Mouse (Mus musculus) hindbrain, embryonic 12.5 days (tissue): Measurements from ENCODE around the gene Eno3. TPM values are rescaled to one million over a fixed set of nuclear protein-coding genes. Genes with fewer than 3 reads are reported as not detected.

Experiments
- ATAC-seq: fragments of 200-750 bp; cut with Nextera tagmentation; 2 replicates; pipeline ENCODE4 v1.8.0; 2017; ENCODE audit warnings: moderate TSS enrichment; ENCODE audit not compliant: low FRiP score
- H3K27ac ChIP-seq: fragments of 300-500 bp; sonication (generic); 2 replicates; pipeline ENCODE4 v1.5.1; 2016; ENCODE audit warnings: mild to moderate bottlenecking
- H3K27me3 ChIP-seq: fragments of 300-500 bp; sonication (generic); 2 replicates; pipeline ENCODE4 v1.6.1; 2016; ENCODE audit warnings: mild to moderate bottlenecking
- H3K36me3 ChIP-seq: fragments of 300-500 bp; sonication (generic); 2 replicates; pipeline ENCODE4 v1.6.1; 2016; ENCODE audit warnings: mild to moderate bottlenecking
- H3K4me1 ChIP-seq: fragments of 300-500 bp; sonication (generic); 2 replicates; pipeline ENCODE4 v1.6.1; 2016
- H3K4me2 ChIP-seq: fragments of 300-500 bp; sonication (generic); replicated peaks from 2 replicates; pipeline ENCODE4 v1.6.1; 2016; ENCODE audit warnings: mild to moderate bottlenecking
- H3K4me3 ChIP-seq: fragments of 300-500 bp; sonication (generic); 2 replicates; pipeline ENCODE4 v1.5.1; 2016; ENCODE audit warnings: mild to moderate bottlenecking
- H3K9ac ChIP-seq: fragments of 300-500 bp; sonication (generic); 2 replicates; pipeline ENCODE4 v1.6.1; 2016; ENCODE audit warnings: mild to moderate bottlenecking, moderate library complexity
- H3K9me3 ChIP-seq: fragments of 300-500 bp; sonication (generic); replicated peaks from 2 replicates; pipeline ENCODE4 v1.6.1; 2016; ENCODE audit warnings: mild to moderate bottlenecking
- WGBS: fragments of 180-500 bp; shearing (Covaris S2); methylation state at CpG from one replicate; pipeline ENCODE4 v1.1.7; 2016; 5-methylcytosine and 5-hydroxymethylcytosine counted together
- polyA plus RNA-seq: library from polyadenylated mRNA; unstranded; fragments of >200 nt; fragmentation: Nextera tagmentation; extraction: Ambion mirVana; gene quantifications from 2 replicates; pipeline ENCODE4 v1.2.1, GENCODE M21; 2016

Eno3 gene
- polyA plus RNA-seq, 1 experiment from 2014 or later, result 14.9 TPM

GRCm38 (mm10) chr11:70646691-70647650 lies 10.0 kb upstream of the Eno3 start, which contains the start of the genes Rnf167 and Slc25a11:
Gene Rnf167 (plus strand): TSS chr11:70647235.
Gene Slc25a11 (minus strand): TSS chr11:70647479.
- Histone ChIP-seq H3K36me3 (peaks cover 52% of the 10 kb centered on the region), H3K27me3 (no peaks in the 10 kb centered on the region), H3K9me3 (no peaks in the 10 kb centered on the region), H3K9ac (peak within 1 kb of the TSS; percentile 81), H3K4me1 (peaks cover 38% of the 10 kb centered on the region), H3K4me2 (peak within 1 kb of the TSS; percentile 99), H3K4me3 (peak within 1 kb of the TSS; percentile 66), H3K27ac (peak within 1 kb of the TSS; percentile 93)
- ATAC-seq, result peak; percentile 89
- WGBS, result under 1% methylated on average over 63 of the region's 63 CpGs

GRCm38 (mm10) chr11:70647716-70648420 lies 9.1 kb upstream of the Eno3 start:
- no peaks in the 10 kb centered on the region for H3K27me3 ChIP-seq
- peak overlapping the region; percentile 81 for H3K9ac ChIP-seq
- peaks cover 47% of the 10 kb centered on the region for H3K4me1 ChIP-seq
- H3K9me3 ChIP-seq, result no peaks in the 10 kb centered on the region
- H3K4me2 ChIP-seq, result peak overlapping the region; percentile 99
- peaks cover 60% of the 10 kb centered on the region for H3K36me3 ChIP-seq
- H3K27ac ChIP-seq, result peak overlapping the region; percentile 93
- H3K4me3 ChIP-seq, result peak overlapping the region; percentile 66
- 3% methylated on average over 28 of the region's 28 CpGs for WGBS
- ATAC-seq, result peak; percentile 38

- H3K9ac ChIP-seq, result peak overlapping the region; percentile 81; the same call in 1 of the 2 replicates
- H3K27ac ChIP-seq, result no peak overlapping the region
- no peaks in the 10 kb centered on the region for H3K9me3 ChIP-seq
- peak overlapping the region; percentile 99 for H3K4me2 ChIP-seq
- no peak for ATAC-seq
- peak overlapping the region; percentile 66 for H3K4me3 ChIP-seq
- H3K36me3 ChIP-seq, result peaks cover 55% of the 10 kb centered on the region
- H3K4me1 ChIP-seq, result peaks cover 51% of the 10 kb centered on the region
- no peaks in the 10 kb centered on the region for H3K27me3 ChIP-seq
- 86% methylated on average over 4 of the region's 4 CpGs for WGBS
Measured at GRCm38 (mm10) chr11:70648512-70648911, 8.5 kb upstream of the Eno3 start.

GRCm38 (mm10) chr11:70649185-70649734 lies 7.7 kb upstream of the Eno3 start:
- Histone ChIP-seq H3K36me3 (peaks cover 52% of the 10 kb centered on the region), H3K4me1 (peaks cover 51% of the 10 kb centered on the region)

GRCm38 (mm10) chr11:70650322-70651175 lies 6.5 kb upstream of the Eno3 start:
- 0 out of 2 replicates have a peak overlapping the region, but pooled peaks have one; percentile 35 for H3K9ac ChIP-seq
- WGBS, result 81% methylated on average over 12 of the region's 12 CpGs
- H3K4me1 ChIP-seq, result peaks cover 50% of the 10 kb centered on the region
- peaks cover 39% of the 10 kb centered on the region for H3K36me3 ChIP-seq
- H3K9me3 ChIP-seq, result no peaks in the 10 kb centered on the region
- H3K27me3 ChIP-seq, result no peaks in the 10 kb centered on the region
- H3K4me2 ChIP-seq, result no peak overlapping the region
- no peak overlapping the region for H3K4me3 ChIP-seq
- H3K27ac ChIP-seq, result no peak overlapping the region
- no peak for ATAC-seq

More at GRCm38 (mm10) chr11:70649185-70649734, 7.7 kb upstream of the Eno3 start:
- no peak overlapping the region for H3K27ac ChIP-seq
- H3K4me3 ChIP-seq, result no peak overlapping the region; the same call in 1 of the 2 replicates
- 86% methylated on average over 8 of the region's 8 CpGs for WGBS
- ATAC-seq, result no peak
- peak overlapping the region; percentile 99; the same call in 1 of the 2 replicates for H3K4me2 ChIP-seq
- no peak overlapping the region for H3K9ac ChIP-seq
- H3K27me3 ChIP-seq, result no peaks in the 10 kb centered on the region
- H3K9me3 ChIP-seq, result no peaks in the 10 kb centered on the region

GRCm38 (mm10) chr11:70651391-70651790 lies 5.6 kb upstream of the Eno3 start:
- peaks cover 50% of the 10 kb centered on the region for H3K4me1 ChIP-seq

GRCm38 (mm10) chr11:70652029-70652883 lies 4.7 kb upstream of the Eno3 start:
- Histone ChIP-seq H3K9ac (peak overlapping the region; percentile 92), H3K4me2 (peak overlapping the region; percentile 98), H3K27ac (0 out of 2 replicates have a peak overlapping the region, but pooled peaks have one; percentile 98), H3K36me3 (peaks cover 37% of the 10 kb centered on the region), H3K27me3 (no peaks in the 10 kb centered on the region), H3K4me3 (peak overlapping the region; percentile 99), H3K4me1 (peaks cover 58% of the 10 kb centered on the region), H3K9me3 (no peaks in the 10 kb centered on the region)
- no peak for ATAC-seq
- 58% methylated on average over 12 of the region's 12 CpGs for WGBS

More at GRCm38 (mm10) chr11:70651391-70651790, 5.6 kb upstream of the Eno3 start:
- Histone ChIP-seq H3K9ac (no peak overlapping the region), H3K36me3 (peaks cover 37% of the 10 kb centered on the region), H3K4me2 (no peak overlapping the region), H3K4me3 (no peak overlapping the region), H3K27ac (no peak overlapping the region), H3K9me3 (no peaks in the 10 kb centered on the region), H3K27me3 (no peaks in the 10 kb centered on the region)
- ATAC-seq, result no peak
- WGBS, result 90% methylated on average over 2 of the region's 2 CpGs

GRCm38 (mm10) chr11:70652884-70653344 lies 4.1 kb upstream of the Eno3 start:
- H3K27me3 ChIP-seq, result no peaks in the 10 kb centered on the region
- peaks cover 37% of the 10 kb centered on the region for H3K36me3 ChIP-seq
- peak overlapping the region; percentile 99 for H3K4me3 ChIP-seq
- H3K9ac ChIP-seq, result peak overlapping the region; percentile 92
- no peak for ATAC-seq
- H3K4me1 ChIP-seq, result peaks cover 57% of the 10 kb centered on the region
- peak overlapping the region; percentile 98 for H3K27ac ChIP-seq
- 59% methylated on average over 6 of the region's 6 CpGs for WGBS
- H3K4me2 ChIP-seq, result peak overlapping the region; percentile 98
- H3K9me3 ChIP-seq, result no peaks in the 10 kb centered on the region

GRCm38 (mm10) chr11:70653345-70654197 lies 3.4 kb upstream of the Eno3 start:
- no peaks in the 10 kb centered on the region for H3K27me3 ChIP-seq
- peak overlapping the region; percentile 99 for H3K4me3 ChIP-seq
- no peaks in the 10 kb centered on the region for H3K9me3 ChIP-seq
- H3K4me2 ChIP-seq, result peak overlapping the region; percentile 98
- under 1% methylated on average over 55 of the region's 63 CpGs for WGBS
- H3K27ac ChIP-seq, result peak overlapping the region; percentile 98
- H3K4me1 ChIP-seq, result peaks cover 52% of the 10 kb centered on the region
- peak; percentile 66 for ATAC-seq
- peak overlapping the region; percentile 92 for H3K9ac ChIP-seq
- H3K36me3 ChIP-seq, result peaks cover 37% of the 10 kb centered on the region
